Mouse (Mus musculus): ENCODE results near the gene Akr1b3. TPM values are rescaled to one million over a fixed set of nuclear protein-coding genes. Genes with fewer than 3 reads are reported as not detected.

The Akr1b3 gene
- polyA plus RNA-seq (2014; fragmentation: Nextera tagmentation; extraction: Ambion mirVana) = 186 and 207 TPM in 2 replicates

DNA sequence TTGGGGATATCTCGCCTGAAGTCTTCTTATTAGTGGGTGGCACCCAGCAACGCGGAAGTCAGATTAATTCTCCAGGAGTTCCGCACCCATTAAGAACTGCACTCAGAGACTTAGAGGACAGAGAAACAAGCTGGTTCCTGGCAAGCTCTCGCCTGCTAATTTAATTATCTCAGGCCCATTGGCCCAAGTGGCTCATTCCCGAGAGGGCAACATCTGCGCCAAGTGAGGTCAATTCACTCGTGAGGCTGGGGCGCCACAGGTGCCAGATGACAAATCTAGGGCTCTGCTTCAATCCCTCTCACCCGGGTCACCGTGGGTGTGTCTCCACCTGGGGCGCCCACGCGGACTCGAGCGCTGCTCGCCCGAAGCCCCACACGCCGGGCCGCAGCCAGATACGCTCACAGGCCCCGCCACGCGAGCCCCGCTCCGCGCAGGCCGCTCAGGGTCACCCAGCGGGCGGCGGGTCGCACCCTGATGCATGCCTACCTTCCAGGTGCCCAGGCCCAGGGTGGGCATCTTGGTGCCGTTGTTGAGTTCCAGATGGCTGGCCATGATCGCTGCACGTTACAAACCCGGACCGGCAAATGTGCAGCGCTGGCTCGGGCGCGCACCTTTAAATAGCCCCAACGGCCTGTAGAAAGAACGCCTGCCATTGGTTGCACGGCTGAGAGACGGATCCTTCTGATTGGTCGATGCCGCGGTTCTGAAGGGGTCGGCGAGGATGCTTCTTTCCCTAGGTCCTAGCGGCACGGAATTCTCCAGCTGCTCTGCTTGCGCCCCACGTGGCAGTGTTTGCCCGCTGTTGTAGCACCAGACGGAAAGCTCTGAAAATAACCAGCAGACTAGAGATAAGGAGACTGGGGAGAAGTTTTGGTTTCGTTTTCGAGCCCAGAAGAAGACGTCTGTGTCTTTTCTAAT, at the start of gene Akr1b3:
Gene Akr1b3, minus strand, starts transcription at position 625 of the 918 bp plus-strand sequence.
- 0 out of 2 replicates have a peak, but pooled peaks cover 1% of the 10 kb centered on the region for H3K36me3 ChIP-seq (ENCODE audit: control insufficient read depth, insufficient read depth, low read length)
- 2% methylated on average over 59 of the region's 60 CpGs for WGBS
- no peaks in the 10 kb centered on the region for H3K27me3 ChIP-seq (ENCODE audit: control insufficient read depth, insufficient read depth, low read length)
- ATAC-seq (ENCODE audit: low FRiP score, low TSS enrichment) = peak; percentile 99
- 0 out of 2 replicates have a peak within 1 kb of the TSS, but pooled peaks have one; percentile 4 for H3K27ac ChIP-seq (ENCODE audit: low read depth, low read length)
- peaks cover 16% of the 10 kb centered on the region; the same call in 1 of the 2 replicates for H3K4me1 ChIP-seq (ENCODE audit: control insufficient read depth, insufficient read depth, low read length)
- H3K4me2 ChIP-seq (replicated peaks; ENCODE audit: low read depth, low read length) = peak within 1 kb of the TSS; percentile 81
- H3K4me3 ChIP-seq (ENCODE audit: low read length) = peak within 1 kb of the TSS; percentile 81
- peak within 1 kb of the TSS; percentile 70 for H3K9ac ChIP-seq (ENCODE audit: low read depth, low read length)
- no peaks in the 10 kb centered on the region for H3K9me3 ChIP-seq (ENCODE audit: control insufficient read depth, low read length)

DNA sequence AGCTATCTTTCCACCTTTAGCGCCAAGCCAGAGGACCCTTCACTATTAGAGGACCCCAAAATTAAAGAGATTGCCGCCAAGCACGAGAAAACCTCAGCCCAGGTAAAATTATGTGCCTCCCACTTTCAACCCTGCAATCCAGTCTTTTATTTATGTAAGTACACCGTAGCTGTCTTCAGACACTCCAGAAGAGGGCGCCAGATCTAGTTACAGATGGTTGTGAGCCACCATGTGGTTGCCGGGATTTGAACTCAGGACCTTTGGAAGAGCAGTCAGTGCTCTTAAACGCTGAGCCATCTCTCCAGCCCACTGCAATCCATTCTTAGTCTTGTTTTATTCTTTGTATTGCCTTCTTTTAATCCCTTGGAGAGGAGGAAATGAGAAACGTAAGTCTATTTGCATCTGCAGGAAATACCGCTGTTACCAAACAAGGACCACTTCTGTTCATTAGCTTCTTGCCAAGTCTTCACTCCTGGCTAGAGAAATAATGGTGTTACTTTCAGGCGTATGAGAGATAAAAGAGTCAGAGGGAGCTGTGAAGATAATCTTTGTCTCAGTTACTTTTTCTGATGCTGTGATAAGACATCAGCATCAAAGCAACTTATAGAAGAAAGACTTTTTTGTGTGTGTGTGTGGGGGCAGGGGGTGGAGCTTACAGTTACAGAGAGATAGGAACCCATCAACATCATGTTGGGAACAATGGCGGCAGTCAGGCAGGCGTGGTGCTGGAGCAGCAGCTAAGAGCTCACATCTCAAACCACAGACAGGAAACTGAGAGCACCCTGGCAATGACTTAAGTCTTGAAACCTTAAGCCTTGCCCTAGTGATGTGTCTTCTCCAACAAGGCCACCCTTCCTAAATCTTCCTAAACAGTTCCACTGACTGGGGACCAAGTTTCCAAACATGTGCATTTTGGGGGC, 47.2 kb upstream of the Akr1b3 start:
- no peak overlapping the region for H3K4me3 ChIP-seq (ENCODE audit: low read length)
- H3K9me3 ChIP-seq (ENCODE audit: control insufficient read depth, low read length) = no peaks in the 10 kb centered on the region
- H3K9ac ChIP-seq (ENCODE audit: low read depth, low read length) = no peak overlapping the region
- ATAC-seq (ENCODE audit: low FRiP score, low TSS enrichment) = no peak
- H3K27me3 ChIP-seq (ENCODE audit: control insufficient read depth, insufficient read depth, low read length) = no peaks in the 10 kb centered on the region
- WGBS = 86% methylated on average over 12 of the region's 12 CpGs
- H3K4me2 ChIP-seq (replicated peaks; ENCODE audit: low read depth, low read length) = no peak overlapping the region
- no peaks in the 10 kb centered on the region for H3K36me3 ChIP-seq (ENCODE audit: control insufficient read depth, insufficient read depth, low read length)
- H3K27ac ChIP-seq (ENCODE audit: low read depth, low read length) = no peak overlapping the region
- no peaks in the 10 kb centered on the region for H3K4me1 ChIP-seq (ENCODE audit: control insufficient read depth, insufficient read depth, low read length)

GRCm38 (mm10) chr6:34355841-34356240, 38.6 kb upstream of the Akr1b3 start:
- Histone ChIP-seq H3K36me3 (ENCODE audit: control insufficient read depth, insufficient read depth, low read length) (no peaks in the 10 kb centered on the region), H3K27ac (ENCODE audit: low read depth, low read length) (no peak overlapping the region), H3K4me2 (replicated peaks; ENCODE audit: low read depth, low read length) (no peak overlapping the region), H3K27me3 (ENCODE audit: control insufficient read depth, insufficient read depth, low read length) (no peaks in the 10 kb centered on the region), H3K4me1 (ENCODE audit: control insufficient read depth, insufficient read depth, low read length) (no peaks in the 10 kb centered on the region), H3K4me3 (ENCODE audit: low read length) (no peak overlapping the region), H3K9me3 (ENCODE audit: control insufficient read depth, low read length) (no peaks in the 10 kb centered on the region), H3K9ac (ENCODE audit: low read depth, low read length) (no peak overlapping the region)
- no peak for ATAC-seq (ENCODE audit: low FRiP score, low TSS enrichment)
- 86% methylated on average over 9 of the region's 9 CpGs for WGBS

- Histone ChIP-seq H3K9me3 (ENCODE audit: control insufficient read depth, low read length) (no peaks in the 10 kb centered on the region), H3K27me3 (ENCODE audit: control insufficient read depth, insufficient read depth, low read length) (no peaks in the 10 kb centered on the region), H3K9ac (ENCODE audit: low read depth, low read length) (no peak overlapping the region), H3K4me3 (ENCODE audit: low read length) (no peak overlapping the region), H3K27ac (ENCODE audit: low read depth, low read length) (no peak overlapping the region), H3K4me2 (replicated peaks; ENCODE audit: low read depth, low read length) (no peak overlapping the region), H3K4me1 (ENCODE audit: control insufficient read depth, insufficient read depth, low read length) (no peaks in the 10 kb centered on the region), H3K36me3 (ENCODE audit: control insufficient read depth, insufficient read depth, low read length) (no peaks in the 10 kb centered on the region)
- ATAC-seq (ENCODE audit: low FRiP score, low TSS enrichment) = no peak
- WGBS = 80% methylated on average over 6 of the region's 6 CpGs
Measured at GRCm38 (mm10) chr6:34355349-34355747, 38.1 kb upstream of the Akr1b3 start.

DNA sequence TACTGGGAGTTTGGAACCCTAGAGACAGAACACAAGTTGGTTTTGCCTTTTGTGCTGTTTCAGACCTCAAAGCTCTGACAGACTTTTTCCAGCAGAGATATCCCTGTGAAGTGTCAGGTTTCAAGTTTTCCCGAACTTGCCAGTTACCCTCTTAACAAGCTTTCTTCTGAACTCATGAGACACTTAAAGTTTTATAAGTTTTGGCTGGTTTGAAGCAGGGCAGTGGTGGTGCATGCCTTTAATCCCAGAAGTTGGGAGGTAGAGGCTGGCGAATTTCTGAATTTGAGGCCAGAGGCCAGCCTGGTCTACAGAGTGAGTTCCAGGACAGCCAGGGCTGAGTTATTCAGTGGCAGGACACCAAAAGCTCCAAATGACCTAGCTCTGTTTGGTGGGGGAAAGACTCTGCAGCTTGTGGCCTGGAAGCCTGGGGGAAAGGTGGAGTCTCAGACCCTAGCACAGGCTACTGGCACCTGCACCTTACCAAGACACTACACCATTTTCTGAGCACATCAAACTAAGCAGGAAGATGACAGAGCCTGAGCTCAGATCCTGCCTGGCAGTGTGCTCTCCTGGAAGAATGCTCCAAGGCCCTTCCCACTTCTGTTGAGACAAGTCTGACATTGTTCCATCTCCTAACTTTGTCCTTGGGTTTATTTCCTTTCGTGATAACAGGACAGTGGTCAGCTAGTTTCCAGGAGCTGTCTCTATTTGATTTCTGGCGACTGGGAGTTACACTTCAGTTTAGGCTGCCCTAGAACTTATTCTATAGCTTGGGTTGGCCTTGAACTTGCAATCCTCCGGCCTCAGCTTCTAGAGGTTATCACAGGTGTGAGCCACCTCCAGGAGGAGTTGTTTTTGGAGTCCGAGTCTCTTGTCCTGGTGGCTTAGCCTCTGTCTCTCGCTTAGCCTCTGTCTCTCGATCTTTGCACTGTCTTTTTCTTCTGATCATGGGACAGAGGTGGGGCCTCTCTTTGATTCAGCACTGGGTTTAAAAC, 37.4 kb upstream of the Akr1b3 start:
- ATAC-seq (ENCODE audit: low FRiP score, low TSS enrichment) = no peak
- no peaks in the 10 kb centered on the region for H3K9me3 ChIP-seq (ENCODE audit: control insufficient read depth, low read length)
- no peaks in the 10 kb centered on the region for H3K36me3 ChIP-seq (ENCODE audit: control insufficient read depth, insufficient read depth, low read length)
- peak overlapping the region; percentile 37; the same call in 1 of the 2 replicates for H3K27ac ChIP-seq (ENCODE audit: low read depth, low read length)
- H3K4me1 ChIP-seq (ENCODE audit: control insufficient read depth, insufficient read depth, low read length) = no peaks in the 10 kb centered on the region
- no peaks in the 10 kb centered on the region for H3K27me3 ChIP-seq (ENCODE audit: control insufficient read depth, insufficient read depth, low read length)
- WGBS = 70% methylated on average over 8 of the region's 8 CpGs
- peak overlapping the region; percentile 34 for H3K4me3 ChIP-seq (ENCODE audit: low read length)
- H3K4me2 ChIP-seq (replicated peaks; ENCODE audit: low read depth, low read length) = peak overlapping the region; percentile 64
- 0 out of 2 replicates have a peak overlapping the region, but pooled peaks have one; percentile 12 for H3K9ac ChIP-seq (ENCODE audit: low read depth, low read length)

- Histone ChIP-seq H3K27ac (ENCODE audit: low read depth, low read length) (peak within 1 kb of the TSS; percentile 37; the same call in 1 of the 2 replicates), H3K9me3 (ENCODE audit: control insufficient read depth, low read length) (no peaks in the 10 kb centered on the region), H3K4me3 (ENCODE audit: low read length) (peak within 1 kb of the TSS; percentile 34), H3K27me3 (ENCODE audit: control insufficient read depth, insufficient read depth, low read length) (no peaks in the 10 kb centered on the region), H3K9ac (ENCODE audit: low read depth, low read length) (0 out of 2 replicates have a peak within 1 kb of the TSS, but pooled peaks have one; percentile 12), H3K4me1 (ENCODE audit: control insufficient read depth, insufficient read depth, low read length) (no peaks in the 10 kb centered on the region), H3K36me3 (ENCODE audit: control insufficient read depth, insufficient read depth, low read length) (no peaks in the 10 kb centered on the region), H3K4me2 (replicated peaks; ENCODE audit: low read depth, low read length) (peak within 1 kb of the TSS; percentile 64)
- WGBS = 10% methylated on average over 16 of the region's 16 CpGs
- peak; percentile 73 for ATAC-seq (ENCODE audit: low FRiP score, low TSS enrichment)
Measured at GRCm38 (mm10) chr6:34353658-34354353, 36.5 kb upstream of the Akr1b3 start, which contains the start of gene Akr1b8. Gene Akr1b8 (plus strand): TSS chr6:34354119.

DNA sequence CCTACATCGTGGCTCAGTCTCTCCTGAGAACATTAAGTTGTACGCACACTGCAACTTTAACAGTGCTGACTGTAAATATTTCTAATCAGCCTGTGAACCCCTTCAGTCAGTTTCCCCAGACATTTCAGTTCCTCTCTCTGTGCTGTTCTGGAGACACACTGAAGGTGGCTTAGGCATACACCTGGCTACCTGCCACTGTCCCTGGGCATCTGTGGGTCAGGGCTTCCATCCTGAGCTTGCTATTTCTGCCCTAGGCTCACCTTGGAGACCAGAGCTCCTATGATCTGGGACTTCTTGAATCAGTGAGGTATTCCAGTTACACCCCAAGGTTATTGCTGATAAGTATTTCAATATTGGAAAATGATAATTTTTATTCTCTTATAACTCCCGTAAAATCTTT, 35.1 kb upstream of the Akr1b3 start:
- Histone ChIP-seq H3K36me3 (ENCODE audit: control insufficient read depth, insufficient read depth, low read length) (no peaks in the 10 kb centered on the region), H3K4me1 (ENCODE audit: control insufficient read depth, insufficient read depth, low read length) (no peaks in the 10 kb centered on the region), H3K27me3 (ENCODE audit: control insufficient read depth, insufficient read depth, low read length) (no peaks in the 10 kb centered on the region), H3K9ac (ENCODE audit: low read depth, low read length) (no peak overlapping the region), H3K4me3 (ENCODE audit: low read length) (no peak overlapping the region), H3K9me3 (ENCODE audit: control insufficient read depth, low read length) (no peaks in the 10 kb centered on the region), H3K4me2 (replicated peaks; ENCODE audit: low read depth, low read length) (no peak overlapping the region), H3K27ac (ENCODE audit: low read depth, low read length) (no peak overlapping the region)
- ATAC-seq (ENCODE audit: low FRiP score, low TSS enrichment) = no peak
- 94% methylated on average over 3 of the region's 3 CpGs for WGBS
